Mouse (Mus musculus): ENCODE data around the gene Dcakd. TPM values are rescaled to one million over a fixed set of nuclear protein-coding genes. Genes with fewer than 3 reads are reported as not detected.

The Dcakd gene
- polyA plus RNA-seq, 1 experiment from 2014 or later, result 276 TPM

DNA sequence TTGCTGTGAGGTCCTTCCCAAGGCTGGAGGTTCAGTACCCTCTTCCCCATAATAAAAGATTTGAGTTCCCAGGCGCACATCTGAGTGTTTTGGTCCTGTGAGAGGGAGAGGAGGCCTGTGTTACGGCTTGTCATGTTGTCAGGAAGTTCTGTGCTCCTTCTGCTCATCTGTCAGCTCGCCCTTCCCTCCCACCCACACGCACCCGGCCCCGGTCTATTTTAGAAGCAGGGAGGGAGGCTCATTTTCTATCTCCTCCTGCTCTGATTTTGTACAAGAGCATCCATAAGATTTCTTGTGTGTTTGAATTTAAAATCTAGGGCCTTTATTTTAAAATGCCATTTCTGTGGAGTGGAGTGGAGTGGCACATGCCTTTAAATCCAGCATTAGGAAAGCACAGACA lies 9.9 kb upstream of the Dcakd start:
- no peaks in the 10 kb centered on the region for H3K9me3 ChIP-seq (ENCODE audit: control insufficient read depth, low read length)
- WGBS, result 92% methylated on average over 6 of the region's 6 CpGs
- no peak overlapping the region for H3K27ac ChIP-seq (ENCODE audit: low read depth, low read length)
- H3K4me1 ChIP-seq (replicated peaks; ENCODE audit: control insufficient read depth, insufficient read depth, low read length), result no peaks in the 10 kb centered on the region
- no peaks in the 10 kb centered on the region for H3K27me3 ChIP-seq (ENCODE audit: control insufficient read depth, insufficient read depth, low read length)
- H3K36me3 ChIP-seq (ENCODE audit: control insufficient read depth, insufficient read depth, low read length), result no peaks in the 10 kb centered on the region
- H3K4me3 ChIP-seq (ENCODE audit: low read depth, low read length), result no peak overlapping the region
- ATAC-seq (replicated peaks; ENCODE audit: low FRiP score) (no peak), DNase-seq (ENCODE audit: low spot score) (no peak)
- H3K4me2 ChIP-seq (ENCODE audit: low read depth, low read length, severe bottlenecking), result no peak overlapping the region
- H3K9ac ChIP-seq (ENCODE audit: low read length), result no peak overlapping the region

DNA sequence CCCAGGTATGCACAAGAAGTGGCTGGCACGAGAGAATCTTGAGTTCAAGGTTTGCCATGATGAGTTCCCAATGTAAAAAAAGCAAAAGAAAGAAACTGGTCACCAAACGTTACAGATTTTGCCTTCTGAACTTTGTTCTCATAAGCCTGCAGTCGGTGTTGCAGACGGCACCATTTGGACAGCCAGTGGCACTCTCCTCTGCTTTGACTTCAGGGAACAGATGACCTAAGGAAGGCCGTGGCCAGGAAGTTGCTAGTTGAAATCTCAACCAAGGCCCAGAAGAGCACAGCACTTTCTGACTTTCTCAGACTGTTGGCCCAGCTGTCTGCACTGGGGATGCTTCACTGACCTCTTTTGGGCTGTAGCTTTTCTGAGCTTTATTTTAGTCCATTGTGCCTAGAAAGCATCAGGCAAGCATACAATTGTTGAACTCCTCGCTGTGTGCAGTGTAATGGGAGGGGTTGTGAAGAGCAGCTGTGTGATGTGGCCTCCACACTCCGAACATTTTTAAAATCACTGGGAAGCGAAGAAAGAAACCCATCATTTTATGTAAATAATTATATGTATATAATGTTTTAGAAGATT lies 8.8 kb upstream of the Dcakd start:
- H3K36me3 ChIP-seq (ENCODE audit: control insufficient read depth, insufficient read depth, low read length), result no peaks in the 10 kb centered on the region
- no peak overlapping the region for H3K27ac ChIP-seq (ENCODE audit: low read depth, low read length)
- WGBS, result 91% methylated on average over 8 of the region's 8 CpGs
- no peak overlapping the region for H3K4me3 ChIP-seq (ENCODE audit: low read depth, low read length)
- no peak overlapping the region for H3K9ac ChIP-seq (ENCODE audit: low read length)
- H3K4me2 ChIP-seq (ENCODE audit: low read depth, low read length, severe bottlenecking), result no peak overlapping the region
- ATAC-seq (replicated peaks; ENCODE audit: low FRiP score) (no peak), DNase-seq (ENCODE audit: low spot score) (no peak)
- H3K27me3 ChIP-seq (ENCODE audit: control insufficient read depth, insufficient read depth, low read length), result no peaks in the 10 kb centered on the region
- no peaks in the 10 kb centered on the region for H3K4me1 ChIP-seq (replicated peaks; ENCODE audit: control insufficient read depth, insufficient read depth, low read length)
- no peaks in the 10 kb centered on the region for H3K9me3 ChIP-seq (ENCODE audit: control insufficient read depth, low read length)

DNA sequence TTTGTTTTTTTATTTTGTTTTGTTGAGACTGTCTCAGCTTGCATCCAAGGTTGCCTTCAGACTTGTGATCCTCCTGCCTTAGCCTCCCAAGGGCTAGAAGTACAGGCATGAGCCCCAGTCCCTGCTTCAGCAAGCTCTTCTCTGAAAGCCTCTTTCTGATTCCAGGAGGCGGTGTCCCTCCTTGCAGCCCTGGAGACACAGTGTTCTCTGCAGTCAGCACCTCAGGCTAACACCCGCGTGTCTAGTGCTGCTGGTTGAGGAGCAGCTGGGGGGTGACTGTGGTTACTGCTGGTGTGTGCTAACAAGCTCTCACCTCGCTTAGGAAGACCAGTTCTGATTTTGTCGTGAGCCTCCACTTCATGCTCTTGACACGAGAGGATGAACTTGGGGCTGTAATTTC lies 6.9 kb upstream of the Dcakd start:
- ATAC-seq (replicated peaks; ENCODE audit: low FRiP score), result no peak
- H3K4me1 ChIP-seq (replicated peaks; ENCODE audit: control insufficient read depth, insufficient read depth, low read length), result 0 out of 2 replicates have a peak, but pooled peaks cover 1% of the 10 kb centered on the region
- H3K27ac ChIP-seq (ENCODE audit: low read depth, low read length), result no peak overlapping the region
- WGBS, result 90% methylated on average over 6 of the region's 6 CpGs
- H3K27me3 ChIP-seq (ENCODE audit: control insufficient read depth, insufficient read depth, low read length), result no peaks in the 10 kb centered on the region
- H3K9ac ChIP-seq (ENCODE audit: low read length), result no peak overlapping the region
- no peak overlapping the region for H3K4me2 ChIP-seq (ENCODE audit: low read depth, low read length, severe bottlenecking)
- no peak for DNase-seq (ENCODE audit: low spot score)
- no peaks in the 10 kb centered on the region for H3K36me3 ChIP-seq (ENCODE audit: control insufficient read depth, insufficient read depth, low read length)
- no peaks in the 10 kb centered on the region for H3K9me3 ChIP-seq (ENCODE audit: control insufficient read depth, low read length)
- H3K4me3 ChIP-seq (ENCODE audit: low read depth, low read length), result no peak overlapping the region

DNA sequence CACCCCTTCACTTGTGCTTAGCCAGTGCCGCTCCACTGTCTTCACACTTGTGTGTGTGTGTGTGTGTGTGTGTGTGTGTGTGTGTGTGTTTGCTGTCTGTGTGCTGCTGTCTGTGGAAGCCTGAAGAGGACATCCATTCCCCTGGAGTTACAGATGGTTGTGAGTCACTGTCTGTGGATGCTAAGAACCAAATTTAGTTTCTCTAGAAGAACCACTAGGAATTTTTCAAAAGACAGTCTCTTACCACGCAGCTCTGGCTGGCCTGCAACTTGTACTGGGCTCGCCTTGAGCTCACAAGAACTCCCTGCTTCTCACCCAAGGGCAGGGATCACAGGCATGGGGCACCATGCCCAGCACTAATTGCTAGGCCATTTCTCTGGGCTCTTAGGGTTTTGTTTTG lies 4.9 kb upstream of the Dcakd start:
- H3K4me2 ChIP-seq (ENCODE audit: low read depth, low read length, severe bottlenecking), result no peak overlapping the region
- H3K4me3 ChIP-seq (ENCODE audit: low read depth, low read length), result no peak overlapping the region
- no peak for DNase-seq (ENCODE audit: low spot score)
- ATAC-seq (replicated peaks; ENCODE audit: low FRiP score), result no peak
- H3K36me3 ChIP-seq (ENCODE audit: control insufficient read depth, insufficient read depth, low read length), result no peaks in the 10 kb centered on the region
- peaks cover 5% of the 10 kb centered on the region; the same call in 1 of the 2 replicates for H3K4me1 ChIP-seq (replicated peaks; ENCODE audit: control insufficient read depth, insufficient read depth, low read length)
- H3K9me3 ChIP-seq (ENCODE audit: control insufficient read depth, low read length), result no peaks in the 10 kb centered on the region
- no peak overlapping the region for H3K27ac ChIP-seq (ENCODE audit: low read depth, low read length)
- 88% methylated on average over 3 of the region's 3 CpGs for WGBS
- no peaks in the 10 kb centered on the region for H3K27me3 ChIP-seq (ENCODE audit: control insufficient read depth, insufficient read depth, low read length)
- no peak overlapping the region for H3K9ac ChIP-seq (ENCODE audit: low read length)

DNA sequence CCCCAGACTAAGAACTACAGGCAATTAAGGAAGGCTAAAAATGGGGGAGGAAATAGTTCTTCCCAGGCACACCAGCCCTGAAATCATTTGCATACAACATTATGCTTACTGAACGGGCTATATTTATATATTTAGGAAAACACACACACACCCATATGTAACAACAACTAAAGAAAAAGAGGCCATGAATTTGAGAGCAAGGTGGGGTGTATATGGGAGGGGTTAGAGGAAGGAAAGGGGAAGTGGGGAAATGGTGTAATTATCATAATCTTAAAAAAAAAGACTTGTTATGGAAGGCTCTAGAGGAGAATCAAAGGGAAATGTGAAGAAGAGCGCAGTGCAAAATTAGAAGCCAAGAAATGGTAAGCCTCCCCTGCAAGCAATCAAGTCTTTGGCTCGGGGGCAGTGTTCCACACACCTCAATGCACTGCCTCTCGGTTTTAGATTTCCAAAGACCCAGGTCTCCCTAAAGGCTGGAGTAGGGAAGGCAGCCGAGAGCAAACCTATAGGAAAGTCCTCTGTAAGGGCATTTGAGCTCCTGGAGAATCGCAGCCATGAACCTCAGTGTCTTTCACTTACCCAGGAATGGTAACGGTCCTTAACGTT lies 460 bp downstream of the Dcakd start:
- no peaks in the 10 kb centered on the region; the same call in 1 of the 2 replicates for H3K36me3 ChIP-seq (ENCODE audit: control insufficient read depth, insufficient read depth, low read length)
- whole genome bisulfite sequencing, result 17% methylated on average over 8 of the region's 8 CpGs
- H3K4me1 ChIP-seq (replicated peaks; ENCODE audit: control insufficient read depth, insufficient read depth, low read length), result peaks cover 5% of the 10 kb centered on the region; the same call in 1 of the 2 replicates
- H3K9me3 ChIP-seq (ENCODE audit: control insufficient read depth, low read length), result no peaks in the 10 kb centered on the region
- H3K27me3 ChIP-seq (ENCODE audit: control insufficient read depth, insufficient read depth, low read length), result no peaks in the 10 kb centered on the region
- peak overlapping the region; percentile 71 for H3K4me3 ChIP-seq (ENCODE audit: low read depth, low read length)
- peak overlapping the region; percentile 78 for H3K9ac ChIP-seq (ENCODE audit: low read length)
- peak overlapping the region; percentile 65 for H3K4me2 ChIP-seq (ENCODE audit: low read depth, low read length, severe bottlenecking)
- DNase-seq (ENCODE audit: low spot score) (no peak), ATAC-seq (replicated peaks; ENCODE audit: low FRiP score) (peak; percentile 38; the same call in 1 of the 2 replicates)
- H3K27ac ChIP-seq (ENCODE audit: low read depth, low read length), result peak overlapping the region; percentile 53; the same call in 1 of the 2 replicates

DNA sequence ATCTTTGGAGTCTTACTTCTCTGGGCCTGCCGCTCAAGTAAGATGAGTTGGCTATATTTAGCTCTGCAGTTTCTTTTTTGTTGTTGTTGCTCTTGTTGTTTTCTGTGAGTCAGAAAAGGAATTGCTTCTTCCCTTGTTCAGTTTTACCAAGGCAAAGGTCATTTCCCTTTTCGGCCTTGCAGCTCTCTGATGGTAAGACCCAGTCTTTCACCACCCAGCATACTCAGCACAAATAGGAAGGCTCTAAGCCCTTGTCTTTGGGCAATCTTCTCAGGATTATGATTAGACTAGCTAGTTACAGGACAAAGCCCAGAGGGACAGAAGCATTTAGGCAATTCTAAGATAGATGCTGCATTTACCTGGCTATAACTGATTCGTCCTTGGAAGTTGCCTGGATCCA lies 1.2 kb downstream of the Dcakd start:
- Histone ChIP-seq H3K9ac (ENCODE audit: low read length) (no peak overlapping the region), H3K27me3 (ENCODE audit: control insufficient read depth, insufficient read depth, low read length) (no peaks in the 10 kb centered on the region), H3K9me3 (ENCODE audit: control insufficient read depth, low read length) (no peaks in the 10 kb centered on the region), H3K4me3 (ENCODE audit: low read depth, low read length) (no peak overlapping the region), H3K4me2 (ENCODE audit: low read depth, low read length, severe bottlenecking) (peak overlapping the region; percentile 65; the same call in 1 of the 2 replicates), H3K4me1 (replicated peaks; ENCODE audit: control insufficient read depth, insufficient read depth, low read length) (peaks cover 5% of the 10 kb centered on the region; the same call in 1 of the 2 replicates), H3K27ac (ENCODE audit: low read depth, low read length) (no peak overlapping the region), H3K36me3 (ENCODE audit: control insufficient read depth, insufficient read depth, low read length) (no peaks in the 10 kb centered on the region; the same call in 1 of the 2 replicates)
- 91% methylated on average over 3 of the region's 3 CpGs for WGBS
- ATAC-seq (replicated peaks; ENCODE audit: low FRiP score) (no peak), DNase-seq (ENCODE audit: low spot score) (no peak)

DNA sequence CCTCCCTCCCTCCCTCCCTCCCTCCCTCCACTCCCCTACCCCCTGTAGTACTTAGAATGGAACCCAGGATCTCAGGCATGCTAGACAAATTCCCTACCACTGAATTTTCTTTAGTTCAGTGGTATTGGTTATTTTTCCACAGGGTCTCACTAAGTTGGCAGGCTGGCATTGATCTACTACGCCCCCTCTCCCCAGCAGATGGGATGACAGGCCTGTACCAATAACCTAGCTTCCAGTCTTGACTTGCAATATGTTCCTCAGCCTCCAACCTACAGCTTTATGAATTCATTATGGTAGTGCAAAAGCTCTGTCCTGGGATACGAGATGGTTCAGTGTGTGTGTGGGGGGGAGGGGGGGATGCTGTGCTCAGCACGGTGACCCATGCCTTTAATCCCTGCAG lies 4.2 kb downstream of the Dcakd start:
- Histone ChIP-seq H3K4me3 (ENCODE audit: low read depth, low read length) (no peak overlapping the region), H3K27me3 (ENCODE audit: control insufficient read depth, insufficient read depth, low read length) (no peaks in the 10 kb centered on the region), H3K9me3 (ENCODE audit: control insufficient read depth, low read length) (no peaks in the 10 kb centered on the region), H3K4me2 (ENCODE audit: low read depth, low read length, severe bottlenecking) (no peak overlapping the region), H3K4me1 (replicated peaks; ENCODE audit: control insufficient read depth, insufficient read depth, low read length) (no peaks in the 10 kb centered on the region), H3K9ac (ENCODE audit: low read length) (no peak overlapping the region), H3K27ac (ENCODE audit: low read depth, low read length) (no peak overlapping the region), H3K36me3 (ENCODE audit: control insufficient read depth, insufficient read depth, low read length) (no peaks in the 10 kb centered on the region; the same call in 1 of the 2 replicates)
- ATAC-seq (replicated peaks; ENCODE audit: low FRiP score), result no peak
- no peak for DNase-seq (ENCODE audit: low spot score)
- WGBS, result 91% methylated on average over 3 of the region's 3 CpGs

DNA sequence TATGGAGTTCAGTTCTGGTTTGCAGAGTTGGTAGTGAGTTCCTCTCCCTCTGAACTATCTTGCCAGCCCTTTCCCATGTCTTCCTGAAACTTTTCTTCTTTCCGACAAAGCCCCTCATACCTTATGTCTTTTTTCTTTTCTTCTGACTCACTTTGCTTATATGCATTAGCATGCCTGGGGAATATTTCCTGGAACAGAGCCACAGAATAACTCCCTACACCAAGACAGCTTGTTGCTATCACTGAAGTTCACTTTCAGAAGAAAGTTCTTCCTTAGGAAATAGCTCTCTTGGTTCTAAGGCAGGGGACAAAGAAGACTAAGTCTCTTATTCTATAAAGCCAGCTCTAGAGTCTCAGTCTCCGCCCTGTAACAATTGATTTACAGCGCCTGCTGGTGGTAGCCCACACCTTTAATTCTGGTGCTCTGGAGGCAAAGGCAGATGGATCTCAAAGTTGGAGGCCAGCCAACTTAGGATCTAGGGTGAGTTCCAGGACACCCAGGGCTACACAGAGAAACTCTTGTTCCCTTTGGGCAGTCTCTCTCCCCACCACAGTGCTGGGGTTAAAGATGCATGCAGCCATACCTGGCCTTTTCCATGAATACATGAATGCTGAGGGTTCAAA lies 7.3 kb downstream of the Dcakd start:
- H3K4me2 ChIP-seq (ENCODE audit: low read depth, low read length, severe bottlenecking), result no peak overlapping the region
- 64% methylated on average over 3 of the region's 3 CpGs for WGBS
- DNase-seq (ENCODE audit: low spot score) (no peak), ATAC-seq (replicated peaks; ENCODE audit: low FRiP score) (no peak)
- H3K27me3 ChIP-seq (ENCODE audit: control insufficient read depth, insufficient read depth, low read length), result no peaks in the 10 kb centered on the region
- no peaks in the 10 kb centered on the region; the same call in 1 of the 2 replicates for H3K36me3 ChIP-seq (ENCODE audit: control insufficient read depth, insufficient read depth, low read length)
- H3K9ac ChIP-seq (ENCODE audit: low read length), result no peak overlapping the region
- peaks cover under 1% of the 10 kb centered on the region; the same call in 1 of the 2 replicates for H3K4me1 ChIP-seq (replicated peaks; ENCODE audit: control insufficient read depth, insufficient read depth, low read length)
- no peaks in the 10 kb centered on the region for H3K9me3 ChIP-seq (ENCODE audit: control insufficient read depth, low read length)
- H3K4me3 ChIP-seq (ENCODE audit: low read depth, low read length), result no peak overlapping the region
- H3K27ac ChIP-seq (ENCODE audit: low read depth, low read length), result no peak overlapping the region

All from forebrain, embryonic 11.5 days (tissue).